Mouse (Mus musculus): ENCODE data around the gene Strc.

GRCm38 (mm10) chr2:121423166-121423565 is 36.2 kb upstream of the Strc start:
- TF ChIP-seq CTCF (IDR thresholded peaks at IDR 0.05) (no peak), POLR2A (IDR thresholded peaks at IDR 0.05; ENCODE audit: insufficient read depth, low read depth, low read length) (no peak), EP300 (IDR thresholded peaks at IDR 0.05; ENCODE audit: insufficient read depth, low read depth, low read length) (no peak)

Measured in heart, adult 2 months (tissue).